Mouse (Mus musculus) stomach, postnatal 0 days (tissue): ENCODE data around the gene Nipal4. TPM values are rescaled to one million over a fixed set of nuclear protein-coding genes. Genes with fewer than 3 reads are reported as not detected.
"Not testable (repeated sequence)": the region's sequence is repeated elsewhere in the genome, so short reads cannot be mapped to it uniquely, and the experiment has no call there.

Source experiments
- ATAC-seq: fragments of 200-750 bp; cut with Nextera tagmentation; 2 replicates; pipeline ENCODE4 v1.8.0; 2017; ENCODE audit not compliant: low FRiP score, low TSS enrichment
- DNase-seq: peaks from one replicate; pipeline ENCODE4 v3.0.0-alpha.2; 2016; ENCODE audit warnings: low spot score
- H3K27ac ChIP-seq: fragments of 300-500 bp; sonication (generic); replicated peaks from 2 replicates; pipeline ENCODE4 v1.5.1; 2014; ENCODE audit warnings: mild to moderate bottlenecking, control low read depth
- H3K27me3 ChIP-seq: fragments of 300-500 bp; sonication (generic); 2 replicates; pipeline ENCODE4 v1.6.1; 2014; ENCODE audit warnings: low read length; ENCODE audit not compliant: control insufficient read depth, insufficient read depth
- H3K36me3 ChIP-seq: fragments of 300-500 bp; sonication (generic); 2 replicates; pipeline ENCODE4 v1.6.1; 2014; ENCODE audit warnings: low read length, mixed read lengths; ENCODE audit not compliant: control insufficient read depth, insufficient read depth
- H3K4me1 ChIP-seq: fragments of 300-500 bp; sonication (generic); replicated peaks from 2 replicates; pipeline ENCODE4 v1.6.1; 2014; ENCODE audit warnings: antibody characterized with exemption; ENCODE audit not compliant: control insufficient read depth, insufficient read depth
- H3K4me2 ChIP-seq: fragments of 300-500 bp; sonication (generic); replicated peaks from 2 replicates; pipeline ENCODE4 v1.6.1; 2014; ENCODE audit warnings: low read depth, mild to moderate bottlenecking, control low read depth, moderate library complexity
- H3K4me3 ChIP-seq: fragments of 300-500 bp; sonication (generic); 2 replicates; pipeline ENCODE4 v1.5.1; 2014; ENCODE audit warnings: low read depth, low read length, control low read depth
- H3K9ac ChIP-seq: fragments of 300-500 bp; sonication (generic); 2 replicates; pipeline ENCODE4 v1.6.1; 2014; ENCODE audit warnings: mild to moderate bottlenecking, low read length, control low read depth, mixed read lengths
- H3K9me3 ChIP-seq: fragments of 300-500 bp; sonication (generic); 2 replicates; pipeline ENCODE4 v1.6.1; 2016; ENCODE audit warnings: low read length; ENCODE audit not compliant: control insufficient read depth
- CTCF ChIP-seq: IDR thresholded peaks from 2 replicates; pipeline ENCODE4 v1.5.1; 2016; ENCODE audit warnings: antibody characterized with exemption, low read depth, mild to moderate bottlenecking, moderate library complexity
- EP300 ChIP-seq: optimal IDR thresholded peaks from 2 replicates; pipeline ENCODE3; 2016; ENCODE audit warnings: antibody characterized with exemption
- WGBS: fragments of 180-500 bp; shearing (Covaris S2); extraction: QIAGEN DNeasy Blood & Tissue Kit; methylation state at CpG from one replicate; pipeline ENCODE4 v1.1.7; 2014; 5-methylcytosine and 5-hydroxymethylcytosine counted together
- polyA plus RNA-seq: library from polyadenylated mRNA; unstranded; fragments of >200 nt; fragmentation: Nextera tagmentation; extraction: Ambion mirVana; gene quantifications from 2 replicates; pipeline ENCODE4 v1.2.1, GENCODE M21; 2015

Nipal4 gene
- polyA plus RNA-seq, 1 experiment from 2014 or later: 30.0 TPM

DNA sequence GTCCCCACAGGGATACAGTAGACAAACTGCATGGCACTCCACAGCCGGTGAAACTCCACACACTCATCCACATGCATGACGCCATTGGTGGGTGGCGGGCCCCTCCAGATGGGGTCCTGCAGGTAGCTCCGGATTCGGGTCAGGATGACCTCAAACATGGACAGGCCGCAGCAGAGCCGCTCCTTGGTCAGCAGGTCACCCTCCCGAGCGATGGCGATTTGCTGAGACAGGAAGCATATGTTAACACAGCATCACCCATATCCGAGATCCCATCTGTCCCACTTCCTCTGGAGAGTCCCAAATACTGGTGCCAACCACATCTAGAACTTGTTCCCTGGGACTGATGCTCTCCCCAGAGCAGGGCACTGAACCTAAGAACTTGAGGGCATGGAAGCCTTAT lies 34.4 kb upstream of the Nipal4 start:
- Histone ChIP-seq H3K4me1 (no peaks in the 10 kb centered on the region), H3K9me3 (no peaks in the 10 kb centered on the region), H3K36me3 (no peaks in the 10 kb centered on the region), H3K27me3 (no peaks in the 10 kb centered on the region), H3K27ac (no peak overlapping the region), H3K4me2 (no peak overlapping the region), H3K9ac (no peak overlapping the region), H3K4me3 (no peak overlapping the region)
- ATAC-seq (no peak), DNase-seq (no peak)
- WGBS: 87% methylated on average over 11 of the region's 11 CpGs
- no peak for TF ChIP-seq CTCF
- no peak for TF ChIP-seq EP300

DNA sequence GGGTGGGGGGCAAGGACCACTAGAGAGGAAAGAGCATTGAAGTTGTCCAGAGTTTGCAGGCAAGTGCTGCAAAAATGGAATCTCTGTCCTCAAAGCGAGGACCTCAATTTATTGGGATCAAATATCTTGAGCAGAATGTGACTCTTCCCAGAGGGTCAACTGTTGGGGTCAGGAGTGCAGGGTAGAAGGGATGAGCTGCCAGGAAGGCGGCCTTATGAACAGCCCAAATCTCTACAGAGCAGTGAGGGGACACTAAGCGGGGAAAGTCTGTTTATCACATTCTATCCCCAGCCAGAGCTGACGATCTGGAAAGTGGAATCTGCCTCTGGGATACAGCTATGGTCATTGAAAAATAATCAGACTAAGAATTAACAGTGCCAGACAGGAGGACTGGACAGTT lies 27.9 kb upstream of the Nipal4 start:
- no peak overlapping the region for H3K9ac ChIP-seq
- no peaks in the 10 kb centered on the region for H3K36me3 ChIP-seq
- H3K4me1 ChIP-seq: no peaks in the 10 kb centered on the region
- DNase-seq (no peak), ATAC-seq (0 out of 2 replicates have a peak, but pooled peaks have one; percentile 12)
- H3K27me3 ChIP-seq: no peaks in the 10 kb centered on the region
- no peaks in the 10 kb centered on the region for H3K9me3 ChIP-seq
- TF ChIP-seq CTCF: no peak
- TF ChIP-seq EP300: no peak
- no peak overlapping the region for H3K4me3 ChIP-seq
- no peak overlapping the region for H3K4me2 ChIP-seq
- H3K27ac ChIP-seq: 0 out of 2 replicates have a peak overlapping the region, but pooled peaks have one; percentile 24
- 60% methylated on average over 4 of the region's 4 CpGs for WGBS

DNA sequence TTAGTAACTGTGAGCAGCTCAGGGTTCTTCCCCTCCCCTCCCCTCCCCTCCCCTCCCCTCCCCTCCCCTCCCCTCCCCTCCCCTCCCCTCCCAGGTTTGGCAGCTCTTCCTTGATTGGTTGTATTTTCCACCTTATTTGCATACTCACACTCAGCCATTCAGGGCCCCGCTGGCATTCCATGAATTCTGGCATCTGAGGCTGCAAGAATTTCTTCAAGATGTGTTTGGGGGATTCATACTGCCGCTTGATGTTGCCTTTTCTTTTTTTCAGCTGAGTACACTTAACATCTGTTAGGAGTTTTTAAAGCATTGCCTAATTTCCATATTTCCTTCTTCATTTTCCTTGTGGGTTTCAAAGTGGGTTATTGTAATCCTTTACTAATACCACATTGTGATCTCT lies 22.0 kb upstream of the Nipal4 start:
- no peak for DNase-seq
- TF ChIP-seq CTCF (no peak), EP300 (no peak)
- H3K9me3 ChIP-seq: no peaks in the 10 kb centered on the region
- no peak overlapping the region for H3K27ac ChIP-seq
- no peak for ATAC-seq
- no peaks in the 10 kb centered on the region for H3K27me3 ChIP-seq
- no peaks in the 10 kb centered on the region for H3K4me1 ChIP-seq
- H3K4me2 ChIP-seq: no peak overlapping the region
- H3K4me3 ChIP-seq: no peak overlapping the region
- 38% methylated on average over 2 of the region's 2 CpGs for WGBS
- H3K36me3 ChIP-seq: no peaks in the 10 kb centered on the region
- no peak overlapping the region for H3K9ac ChIP-seq

DNA sequence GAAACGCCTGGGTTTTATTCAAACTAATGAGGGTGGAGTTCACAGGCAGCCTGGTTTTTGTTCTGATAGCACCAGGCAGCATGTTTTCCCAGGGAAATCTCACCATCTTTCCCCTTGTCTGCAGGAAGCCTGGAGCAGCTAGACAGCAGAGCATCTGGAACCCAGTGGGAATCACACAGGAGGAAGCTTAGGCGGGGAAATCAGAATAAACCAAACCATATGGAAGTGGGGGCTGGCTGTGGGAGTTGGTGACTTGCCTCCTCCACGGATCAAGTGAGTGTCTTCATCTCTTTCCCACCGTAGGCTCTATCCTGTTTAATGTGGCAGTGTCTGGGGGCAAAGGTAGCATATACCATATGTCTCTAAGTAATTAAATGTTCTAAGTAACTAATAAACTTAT lies 19.2 kb upstream of the Nipal4 start:
- 26% methylated on average over 4 of the region's 4 CpGs for WGBS
- DNase-seq (no peak), ATAC-seq (no peak)
- no peak overlapping the region for H3K4me2 ChIP-seq
- H3K4me1 ChIP-seq: no peaks in the 10 kb centered on the region
- no peaks in the 10 kb centered on the region for H3K9me3 ChIP-seq
- H3K36me3 ChIP-seq: no peaks in the 10 kb centered on the region
- H3K27me3 ChIP-seq: no peaks in the 10 kb centered on the region
- H3K27ac ChIP-seq: no peak overlapping the region
- TF ChIP-seq CTCF (no peak), EP300 (no peak)
- no peak overlapping the region for H3K9ac ChIP-seq
- H3K4me3 ChIP-seq: no peak overlapping the region

DNA sequence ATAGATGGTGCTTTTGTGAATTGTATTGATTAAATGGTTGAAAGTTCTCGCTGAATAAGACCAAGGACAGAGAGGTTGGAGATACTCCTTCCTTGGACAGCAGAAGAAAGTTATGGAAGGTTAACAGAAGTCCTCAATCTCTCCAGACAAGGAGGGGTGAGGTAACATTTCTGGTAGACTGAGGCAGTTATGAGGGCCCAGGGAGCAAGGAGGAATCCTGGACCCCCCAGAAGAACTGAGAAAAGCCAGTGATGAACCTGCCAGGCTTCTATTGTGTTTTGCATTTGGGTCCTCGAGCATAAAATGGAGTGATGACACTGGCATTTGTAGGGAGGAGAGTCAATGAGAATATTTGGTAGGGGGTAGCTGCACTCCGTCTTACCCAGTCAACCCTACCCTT lies 18.6 kb upstream of the Nipal4 start:
- Histone ChIP-seq H3K4me1 (no peaks in the 10 kb centered on the region), H3K9ac (no peak overlapping the region), H3K4me2 (no peak overlapping the region), H3K27ac (no peak overlapping the region), H3K27me3 (no peaks in the 10 kb centered on the region), H3K9me3 (no peaks in the 10 kb centered on the region), H3K36me3 (no peaks in the 10 kb centered on the region), H3K4me3 (no peak overlapping the region)
- ATAC-seq (no peak), DNase-seq (no peak)
- no peak for TF ChIP-seq CTCF
- TF ChIP-seq EP300: no peak
- WGBS: 81% methylated on average over 3 of the region's 3 CpGs

DNA sequence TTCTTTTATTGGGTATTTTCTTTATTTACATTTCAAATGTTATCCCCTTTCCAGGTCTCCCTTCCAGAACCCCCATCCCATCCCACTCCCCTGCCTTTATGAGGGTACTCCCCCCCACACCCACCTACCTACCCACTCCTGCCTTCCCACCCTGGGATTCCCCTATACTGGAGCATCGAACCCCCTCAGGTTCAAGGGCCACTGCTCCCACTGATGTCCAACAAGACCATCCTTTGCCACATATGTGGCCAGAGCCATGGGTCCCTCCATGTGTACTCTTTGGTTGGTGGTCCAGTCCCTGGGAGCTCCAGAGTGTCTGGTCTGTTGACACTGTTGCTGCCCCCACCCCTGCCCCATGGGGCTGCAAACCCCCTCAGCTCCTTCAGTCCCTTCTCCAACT lies 15.7 kb upstream of the Nipal4 start:
- not testable (repeated sequence) for H3K4me3 ChIP-seq, H3K9me3 ChIP-seq, H3K36me3 ChIP-seq, H3K4me1 ChIP-seq, ATAC-seq, DNase-seq, H3K27ac ChIP-seq, H3K27me3 ChIP-seq, H3K4me2 ChIP-seq, H3K9ac ChIP-seq
- 91% methylated on average over 1 of the region's 1 CpGs for WGBS
